Mouse (Mus musculus) liver, adult 2 months (tissue): ENCODE measurements around the gene Plcb3. TPM values are rescaled to one million over a fixed set of nuclear protein-coding genes. Genes with fewer than 3 reads are reported as not detected.

Source experiments
- DNase-seq: peaks from one replicate; pipeline ENCODE4 v3.0.0-alpha.2; 2011; ENCODE audit warnings: low read depth, low spot score; ENCODE audit errors: extremely low read depth
- H3K27ac ChIP-seq: fragments of 200-500 bp; replicated peaks from 2 replicates; pipeline ENCODE4 v1.5.1; 2012; ENCODE audit warnings: low read depth, mild to moderate bottlenecking, control low read depth, inconsistent platforms, low read length; ENCODE audit not compliant: insufficient read depth
- H3K27me3 ChIP-seq: fragments of 200-500 bp; 2 replicates; pipeline ENCODE4 v1.6.1; 2012; ENCODE audit warnings: mild to moderate bottlenecking, moderate library complexity, low read length, inconsistent platforms; ENCODE audit not compliant: control insufficient read depth, insufficient read depth
- H3K36me3 ChIP-seq: fragments of 200-500 bp; 2 replicates; pipeline ENCODE4 v1.6.1; 2012; ENCODE audit warnings: low read length, inconsistent platforms; ENCODE audit not compliant: control insufficient read depth, insufficient read depth
- H3K4me1 ChIP-seq: fragments of 200-500 bp; 2 replicates; pipeline ENCODE4 v1.6.1; 2011; ENCODE audit warnings: low read length; ENCODE audit not compliant: control insufficient read depth, insufficient read depth
- H3K4me3 ChIP-seq: fragments of 200-500 bp; 2 replicates; pipeline ENCODE4 v1.5.1; 2011; ENCODE audit warnings: low read depth, mild to moderate bottlenecking, control low read depth, low read length, moderate library complexity; ENCODE audit not compliant: insufficient read depth
- H3K79me2 ChIP-seq: fragments of 200-500 bp; 2 replicates; pipeline ENCODE4 v1.6.1; 2012; ENCODE audit warnings: inconsistent platforms, mild to moderate bottlenecking, low read length, moderate library complexity; ENCODE audit not compliant: control insufficient read depth, insufficient read depth
- H3K9ac ChIP-seq: fragments of 200-500 bp; 2 replicates; pipeline ENCODE4 v1.6.1; 2012; ENCODE audit warnings: low read depth, mild to moderate bottlenecking, control low read depth, inconsistent platforms, low read length
- CTCF ChIP-seq: fragments of 200-500 bp; IDR thresholded peaks from 2 replicates; pipeline ENCODE4 v1.5.1; 2011; ENCODE audit warnings: low read depth, low read length, control low read depth
- POLR2A ChIP-seq: fragments of 200-500 bp; IDR thresholded peaks from 2 replicates; pipeline ENCODE4 v1.6.1; 2011; ENCODE audit warnings: low read length, control low read depth; ENCODE audit not compliant: insufficient read depth; ENCODE audit errors: extremely low read depth
- WGBS: fragments of 180-500 bp; shearing (Covaris S2); methylation state at CpG from one replicate; pipeline ENCODE4 v1.1.7; 2018; 5-methylcytosine and 5-hydroxymethylcytosine counted together
- polyA plus RNA-seq: library from polyadenylated mRNA; depleted of rRNA; stranded (reverse); fragments of >200 nt; gene quantifications from 2 replicates; pipeline ENCODE4 v1.2.3, GENCODE M21; 2012
- total RNA-seq: library from RNA; depleted of rRNA; stranded (reverse); fragments of >200 nt; gene quantifications from 2 replicates; pipeline ENCODE4 v1.2.3, GENCODE M21; 2014

Plcb3 gene
- total and polyA plus RNA-seq, 2 experiments, result 5.9 to 27.6 TPM

- Histone ChIP-seq H3K4me3 (no peak overlapping the region), H3K27me3 (no peaks in the 10 kb centered on the region), H3K9ac (no peak overlapping the region), H3K36me3 (no peaks in the 10 kb centered on the region), H3K4me1 (peaks cover 2% of the 10 kb centered on the region; the same call in 1 of the 2 replicates), H3K27ac (no peak overlapping the region), H3K79me2 (no peaks in the 10 kb centered on the region)
- no peak for TF ChIP-seq CTCF
- no peak for TF ChIP-seq POLR2A
- 91% methylated on average over 20 of the region's 20 CpGs for WGBS
- no peak for DNase-seq
Observed at GRCm38 (mm10) chr19:7014481-7015135, 38.3 kb upstream of the Plcb3 start.

DNA sequence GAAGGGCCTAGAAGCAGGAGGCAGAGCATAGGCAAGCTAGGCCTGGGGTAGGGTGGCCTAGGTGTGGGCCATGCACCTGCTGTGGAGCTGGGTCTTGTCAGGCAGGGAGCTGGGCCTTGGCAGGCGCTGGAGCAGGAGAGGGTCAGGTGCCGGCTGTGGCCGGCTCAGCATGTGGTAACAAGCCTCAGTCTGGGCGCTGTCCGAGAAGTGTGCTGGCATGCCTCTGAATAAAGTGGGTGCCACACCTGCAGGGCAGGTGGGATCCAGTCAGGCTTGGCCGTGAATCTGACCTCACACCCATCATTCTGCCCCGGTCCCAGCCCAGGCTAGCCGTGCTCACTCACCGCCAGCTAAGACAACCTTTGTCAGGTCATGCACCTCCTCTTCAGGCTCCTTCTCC is 37.7 kb upstream of the Plcb3 start:
- Histone ChIP-seq H3K4me1 (peaks cover 2% of the 10 kb centered on the region; the same call in 1 of the 2 replicates), H3K27ac (no peak overlapping the region), H3K36me3 (no peaks in the 10 kb centered on the region), H3K79me2 (no peaks in the 10 kb centered on the region), H3K4me3 (no peak overlapping the region), H3K9ac (no peak overlapping the region), H3K27me3 (no peaks in the 10 kb centered on the region)
- TF ChIP-seq POLR2A (no peak), CTCF (no peak)
- DNase-seq, result no peak
- WGBS, result 95% methylated on average over 9 of the region's 9 CpGs

GRCm38 (mm10) chr19:7012426-7012825 is 36.2 kb upstream of the Plcb3 start:
- Histone ChIP-seq H3K36me3 (no peaks in the 10 kb centered on the region), H3K79me2 (no peaks in the 10 kb centered on the region), H3K27ac (no peak overlapping the region), H3K27me3 (no peaks in the 10 kb centered on the region), H3K9ac (no peak overlapping the region), H3K4me1 (peaks cover 2% of the 10 kb centered on the region; the same call in 1 of the 2 replicates), H3K4me3 (no peak overlapping the region)
- 32% methylated on average over 4 of the region's 4 CpGs for WGBS
- TF ChIP-seq CTCF, result no peak
- TF ChIP-seq POLR2A, result no peak
- peak; percentile 42 for DNase-seq

DNA sequence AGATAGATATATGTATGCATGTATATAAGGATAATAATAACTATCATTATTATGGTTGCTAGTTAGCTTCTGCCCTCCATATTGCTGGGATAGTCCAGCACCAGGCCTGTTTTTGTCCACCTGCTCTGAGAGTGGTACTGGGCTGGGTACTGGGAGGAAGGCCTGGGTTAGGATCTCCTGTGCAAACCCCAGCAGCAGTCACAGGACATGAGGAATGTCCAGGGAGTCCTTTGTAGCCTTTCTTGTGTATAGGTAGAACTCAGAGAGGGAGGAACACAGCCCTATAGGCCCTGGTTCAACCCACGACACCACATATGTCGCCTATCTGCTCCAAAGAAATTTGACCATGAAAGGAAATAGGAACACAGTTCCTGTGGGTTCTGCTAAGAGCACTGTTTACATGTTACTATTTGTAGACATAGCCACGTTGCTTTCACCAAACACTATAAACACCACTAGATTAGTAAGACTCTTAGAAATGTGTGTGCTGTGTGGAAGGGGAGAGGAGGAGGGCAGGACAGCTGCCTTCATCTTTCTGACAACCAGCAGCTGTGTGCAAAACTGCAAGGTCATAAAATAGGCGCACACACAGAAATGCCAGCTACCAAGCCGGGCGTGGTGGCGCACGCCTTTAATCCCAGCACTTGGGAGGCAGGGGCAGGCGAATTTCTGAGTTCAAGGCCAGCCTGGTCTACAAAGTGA is 30.8 kb upstream of the Plcb3 start:
- Histone ChIP-seq H3K27me3 (no peaks in the 10 kb centered on the region), H3K79me2 (no peaks in the 10 kb centered on the region), H3K9ac (no peak overlapping the region), H3K36me3 (no peaks in the 10 kb centered on the region), H3K4me1 (no peaks in the 10 kb centered on the region; the same call in 1 of the 2 replicates), H3K27ac (no peak overlapping the region), H3K4me3 (no peak overlapping the region)
- TF ChIP-seq CTCF (no peak), POLR2A (no peak)
- DNase-seq, result no peak
- WGBS, result 85% methylated on average over 9 of the region's 9 CpGs

DNA sequence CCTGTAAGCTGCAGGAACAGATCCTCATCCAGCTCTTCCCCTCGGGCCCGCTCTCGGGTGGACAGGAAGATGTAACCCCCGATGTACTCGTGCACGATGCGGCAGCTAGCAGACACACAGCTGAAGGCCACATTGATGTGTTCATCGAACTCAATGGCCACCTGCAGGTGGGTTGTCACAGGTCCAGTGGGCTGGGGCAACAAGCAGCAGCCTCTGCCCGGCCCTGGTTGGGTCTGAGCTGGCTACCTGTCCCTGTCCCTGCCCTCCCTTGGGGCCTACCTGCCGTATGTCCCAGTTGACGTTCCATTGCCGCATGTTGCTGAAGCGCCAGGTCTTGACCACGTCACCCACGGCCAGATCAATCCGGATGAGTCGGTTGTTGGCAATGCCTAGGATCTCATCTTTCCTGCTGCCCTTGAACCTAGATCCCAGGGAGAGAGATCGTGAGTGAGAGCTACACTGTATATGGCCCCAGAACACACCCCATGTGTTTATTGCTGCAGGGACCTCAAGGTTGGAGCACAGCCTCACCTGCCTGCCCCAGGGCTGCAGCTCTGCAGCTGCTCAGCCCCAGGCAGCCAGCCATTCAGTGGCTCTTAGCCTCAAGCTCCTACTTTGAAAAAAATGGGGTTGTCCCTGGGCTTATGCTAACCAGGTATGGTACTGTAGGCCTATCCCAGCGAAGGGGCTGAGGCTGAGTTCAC is 23.2 kb upstream of the Plcb3 start:
- H3K36me3 ChIP-seq, result no peaks in the 10 kb centered on the region
- H3K4me1 ChIP-seq, result peaks cover 12% of the 10 kb centered on the region
- no peak overlapping the region for H3K27ac ChIP-seq
- H3K9ac ChIP-seq, result no peak overlapping the region
- H3K4me3 ChIP-seq, result no peak overlapping the region
- 93% methylated on average over 19 of the region's 19 CpGs for WGBS
- no peak for DNase-seq
- no peaks in the 10 kb centered on the region for H3K27me3 ChIP-seq
- no peaks in the 10 kb centered on the region for H3K79me2 ChIP-seq
- no peak for TF ChIP-seq POLR2A
- TF ChIP-seq CTCF, result no peak

- Histone ChIP-seq H3K27ac (no peak overlapping the region), H3K36me3 (no peaks in the 10 kb centered on the region), H3K79me2 (no peaks in the 10 kb centered on the region), H3K9ac (no peak overlapping the region), H3K27me3 (no peaks in the 10 kb centered on the region), H3K4me3 (no peak overlapping the region), H3K4me1 (peaks cover 12% of the 10 kb centered on the region)
- DNase-seq, result no peak
- TF ChIP-seq POLR2A (no peak), CTCF (no peak)
- 96% methylated on average over 9 of the region's 9 CpGs for WGBS
Observed at GRCm38 (mm10) chr19:6997721-6998290, 21.5 kb upstream of the Plcb3 start.
